8 mouse cellular contexts compared by ENCODE assay signal in the genomic region with DNA sequence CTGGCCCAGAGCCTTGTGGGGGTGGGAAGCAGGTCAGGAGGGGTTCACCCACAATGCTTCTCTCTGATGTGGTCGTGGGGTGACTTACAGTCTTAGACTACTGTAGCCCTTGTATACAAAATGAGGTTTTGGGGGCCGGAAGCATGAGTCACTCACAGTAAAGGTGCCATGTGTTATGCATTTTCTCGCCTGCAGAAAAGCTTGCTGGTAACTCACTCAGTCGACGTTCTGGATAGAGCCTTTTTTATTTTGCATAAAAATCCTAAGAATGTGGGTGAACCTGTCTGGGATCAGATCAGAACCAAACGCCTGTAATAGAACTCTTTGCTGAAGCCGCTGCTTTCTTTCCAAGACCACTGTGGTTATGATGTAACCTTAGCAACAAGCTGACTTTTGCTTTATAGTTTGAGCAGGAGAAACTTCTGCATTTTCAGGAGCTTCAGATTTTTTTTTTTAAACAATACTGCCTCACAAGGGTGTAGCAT. TPM values are rescaled to one million over a fixed set of nuclear protein-coding genes. Genes with fewer than 3 reads are reported as not detected.
DNase-seq lines count a peak whose midpoint lies in the region; ATAC-seq and TF ChIP-seq lines count a peak whose summit lies in the region.
"Had no signal": no experiment of that assay in that cellular context is flagged by ENCODE, and none has a peak within 500 bp of the region (broad histone marks: within the 10 kb centered on the region; RNA-seq: fewer than 3 reads in every experiment).

No protein-coding gene starts in this region.

- no peak for ATAC-seq in lung, embryonic 15.5 days (ENCODE audit: borderline replicate concordance, extremely low read depth, low FRiP score, low TSS enrichment)
- ATAC-seq in forebrain, embryonic 13.5 days = no peak

- no peak for TF ChIP-seq CTCF in bone marrow macrophage, adult 2 months (IDR thresholded peaks at IDR 0.05; ENCODE audit: low read depth, low read length)

- H3K4me3 ChIP-seq in bone marrow macrophage, adult 2 months (ENCODE audit: insufficient read depth, low read length) = peak overlapping the region; percentile 46
- H3K4me3 ChIP-seq in lung, embryonic 15.5 days = no peak overlapping the region
- no peak overlapping the region for H3K4me3 ChIP-seq in forebrain, embryonic 13.5 days
- H3K4me3 ChIP-seq: heart, adult 2 months had no signal

- H3K27ac ChIP-seq in bone marrow macrophage, adult 2 months (ENCODE audit: insufficient read depth, low read depth, low read length) = peak overlapping the region; percentile 81
- H3K27ac ChIP-seq in lung, embryonic 15.5 days = peak overlapping the region; percentile 79
- H3K27ac ChIP-seq in forebrain, embryonic 13.5 days = no peak overlapping the region
- H3K27ac ChIP-seq: heart, adult 2 months had no signal

- no peaks in the 10 kb centered on the region for H3K9me3 ChIP-seq in lung, embryonic 15.5 days
- H3K9me3 ChIP-seq in forebrain, embryonic 13.5 days (replicated peaks) = no peaks in the 10 kb centered on the region

- no peaks in the 10 kb centered on the region for H3K36me3 ChIP-seq in lung, embryonic 15.5 days
- no peaks in the 10 kb centered on the region for H3K36me3 ChIP-seq in forebrain, embryonic 13.5 days (ENCODE audit: poor library complexity, severe bottlenecking)

- H3K9ac ChIP-seq in lung, embryonic 15.5 days = no peak overlapping the region
- H3K9ac ChIP-seq in forebrain, embryonic 13.5 days = no peak overlapping the region

- TF ChIP-seq POLR2A in bone marrow macrophage, adult 2 months (IDR thresholded peaks at IDR 0.05; ENCODE audit: borderline replicate concordance, low read depth, low read length) = no peak

- peaks cover 51% of the 10 kb centered on the region for H3K4me1 ChIP-seq in bone marrow macrophage, adult 2 months (ENCODE audit: control insufficient read depth, insufficient read depth, low read length)
- H3K4me1 ChIP-seq in lung, embryonic 15.5 days = peaks cover 37% of the 10 kb centered on the region
- peaks cover 21% of the 10 kb centered on the region for H3K4me1 ChIP-seq in forebrain, embryonic 13.5 days

- peak; percentile 52 for DNase-seq in right cerebral cortex, adult 18-20 months
- no peak for DNase-seq in right cerebral cortex, postnatal 14 days
- peak; percentile 77 to 82 for DNase-seq in thymus, postnatal 10 days (ENCODE audit: low spot score in 2 of 2)
- no peak for DNase-seq in layer of hippocampus, postnatal 10 days (ENCODE audit: low spot score in 2 of 2)

- 25% methylated on average over 7 of the region's 7 CpGs for WGBS in lung, embryonic 15.5 days
- WGBS in forebrain, embryonic 13.5 days = 52% methylated on average over 7 of the region's 7 CpGs

- peaks cover 7% of the 10 kb centered on the region; the same call in 1 of the 2 replicates for H3K27me3 ChIP-seq in lung, embryonic 15.5 days
- peaks cover 48% of the 10 kb centered on the region for H3K27me3 ChIP-seq in forebrain, embryonic 13.5 days

- H3K4me2 ChIP-seq in lung, embryonic 15.5 days = peak overlapping the region; percentile 14; the same call in 1 of the 2 replicates
- no peak overlapping the region for H3K4me2 ChIP-seq in forebrain, embryonic 13.5 days

RNA-seq across cellular contexts. Expression of gene Metrnl, which starts 5.2 kb away (rescaled TPM):
- 200 and 216 TPM in 2 replicates for polyA plus RNA-seq in bone marrow macrophage, adult 2 months (2012; ENCODE audit: insufficient read depth, insufficient read length, missing spikeins)
- 27.6 and 28.2 TPM in 2 replicates for polyA plus RNA-seq in lung, embryonic 15.5 days (2015; fragmentation: Nextera tagmentation; extraction: Ambion mirVana)
- 1.9 and 2.3 TPM in 2 replicates for polyA plus RNA-seq in forebrain, embryonic 13.5 days (2015; fragmentation: Nextera tagmentation; extraction: Ambion mirVana)
- total RNA-seq in layer of hippocampus, postnatal 10 days (2021) = 10 to 100 TPM; 13.1 to 14.3 TPM

RNA-seq across cellular contexts. Expression of gene B3gntl1, which starts 33.6 kb away (rescaled TPM):
- polyA plus RNA-seq in bone marrow macrophage, adult 2 months (2012; ENCODE audit: insufficient read depth, insufficient read length, missing spikeins) = 5.5 and 5.7 TPM in 2 replicates
- 6.9 and 8.0 TPM in 2 replicates for polyA plus RNA-seq in lung, embryonic 15.5 days (2015; fragmentation: Nextera tagmentation; extraction: Ambion mirVana)
- 5.8 and 7.0 TPM in 2 replicates for polyA plus RNA-seq in forebrain, embryonic 13.5 days (2015; fragmentation: Nextera tagmentation; extraction: Ambion mirVana)
- 1 to 10 TPM; 7.6 to 8.6 TPM for total RNA-seq in layer of hippocampus, postnatal 10 days (2021)

Comparison
In these comparisons a context has a peak if more than half of its experiments do, and no peak if none do; other contexts are left out.
1. DNase-seq: peak in right cerebral cortex, adult 18-20 months (single experiment) and thymus, postnatal 10 days (2 of 2); none in right cerebral cortex, postnatal 14 days (single experiment) and layer of hippocampus, postnatal 10 days (0 of 2).